Mouse (Mus musculus) liver, postnatal 0 days (tissue): ENCODE measurements around the gene Gstp1. TPM values are rescaled to one million over a fixed set of nuclear protein-coding genes. Genes with fewer than 3 reads are reported as not detected.

Experiments used
- ATAC-seq: fragments of 200-750 bp; cut with Nextera tagmentation; 2 replicates; pipeline ENCODE4 v1.8.0; 2017; ENCODE audit warnings: mild to moderate bottlenecking, moderate library complexity
- DNase-seq: peaks from one replicate; pipeline ENCODE4 v3.0.0-alpha.2; 2016
- H3K27ac ChIP-seq: fragments of 300-500 bp; sonication (generic); 2 replicates; pipeline ENCODE4 v1.5.1; 2014; ENCODE audit warnings: antibody characterized with exemption, moderate library complexity, mild to moderate bottlenecking, low read depth
- H3K27me3 ChIP-seq: fragments of 300-500 bp; sonication (generic); 2 replicates; pipeline ENCODE4 v1.6.1; 2014; ENCODE audit warnings: low read length, control low read depth, mixed read lengths; ENCODE audit not compliant: insufficient read depth
- H3K36me3 ChIP-seq: fragments of 300-500 bp; sonication (generic); replicated peaks from 2 replicates; pipeline ENCODE4 v1.6.1; 2014; ENCODE audit warnings: mild to moderate bottlenecking, control low read depth, low read length, moderate library complexity, mixed read lengths; ENCODE audit not compliant: insufficient read depth
- H3K4me1 ChIP-seq: fragments of 300-500 bp; sonication (generic); 2 replicates; pipeline ENCODE4 v1.6.1; 2014; ENCODE audit warnings: antibody characterized with exemption, mild to moderate bottlenecking, control low read depth; ENCODE audit not compliant: insufficient read depth
- H3K4me2 ChIP-seq: fragments of 300-500 bp; sonication (generic); 2 replicates; pipeline ENCODE4 v1.6.1; 2014; ENCODE audit warnings: low read depth, mild to moderate bottlenecking, low read length, moderate library complexity, mixed read lengths
- H3K4me3 ChIP-seq: fragments of 300-500 bp; sonication (generic); 2 replicates; pipeline ENCODE4 v1.5.1; 2014; ENCODE audit warnings: low read depth, low read length
- H3K9ac ChIP-seq: fragments of 300-500 bp; sonication (generic); replicated peaks from 2 replicates; pipeline ENCODE4 v1.6.1; 2014; ENCODE audit warnings: mild to moderate bottlenecking, moderate library complexity
- H3K9me3 ChIP-seq: fragments of 300-500 bp; sonication (generic); 2 replicates; pipeline ENCODE4 v1.6.1; 2016; ENCODE audit warnings: mild to moderate bottlenecking, control low read depth, low read length, mixed read lengths
- CTCF ChIP-seq: sonication (generic); IDR thresholded peaks from 2 replicates; pipeline ENCODE4 v1.5.1; 2016; ENCODE audit warnings: antibody characterized with exemption, low read depth
- EP300 ChIP-seq: IDR thresholded peaks from 2 replicates; pipeline ENCODE4 v1.6.1; 2016; ENCODE audit warnings: antibody characterized with exemption, low read depth, mild to moderate bottlenecking
- WGBS: fragments of 180-500 bp; shearing (Covaris S2); extraction: QIAGEN DNeasy Blood & Tissue Kit; methylation state at CpG from one replicate; pipeline ENCODE4 v1.1.7; 2014; ENCODE audit not compliant: insufficient replicate concordance; 5-methylcytosine and 5-hydroxymethylcytosine counted together
- polyA plus RNA-seq: library from polyadenylated mRNA; unstranded; fragments of >200 nt; fragmentation: Nextera tagmentation; extraction: Ambion mirVana; gene quantifications from 2 replicates; pipeline ENCODE4 v1.2.1, GENCODE M21; 2015

Gstp1 gene
- polyA plus RNA-seq, 1 experiment from 2014 or later, result 428 TPM

DNA sequence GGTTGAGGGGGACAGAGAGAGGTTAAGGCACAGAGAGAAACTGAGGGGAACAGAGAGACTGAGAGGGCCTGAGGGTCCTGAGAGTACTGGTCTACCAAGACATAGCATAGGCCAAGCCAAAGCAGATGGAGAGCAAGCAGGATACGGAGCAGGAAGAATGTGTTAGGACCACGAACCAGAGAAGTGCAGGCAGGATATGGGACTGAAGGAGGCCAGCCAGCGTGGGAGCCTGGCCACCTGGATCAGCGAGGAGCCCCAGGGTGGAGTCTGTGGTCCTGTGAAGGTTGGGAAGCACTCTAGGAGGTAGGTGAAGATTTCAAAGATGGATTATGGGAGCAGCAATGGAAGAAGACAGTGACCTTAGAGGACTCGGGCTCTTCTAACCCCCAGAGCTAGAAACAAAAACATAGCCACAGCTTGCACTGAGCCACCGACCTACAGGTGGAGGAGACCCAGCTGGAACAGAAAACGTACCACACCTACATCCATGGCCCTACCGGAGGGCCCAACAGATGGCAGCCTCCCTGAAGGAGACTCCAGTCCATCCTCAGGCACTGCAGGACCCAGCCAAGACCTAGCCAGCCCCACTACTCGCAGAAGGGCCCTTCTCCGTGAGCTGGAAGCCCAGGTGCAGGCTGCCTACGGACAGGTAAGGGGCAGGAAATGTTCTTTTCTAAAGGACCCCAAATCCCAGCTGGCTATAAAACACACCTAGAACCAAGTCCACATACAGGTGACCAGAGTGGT is 44.6 kb upstream of the Gstp1 start:
- no peaks in the 10 kb centered on the region for H3K9me3 ChIP-seq
- WGBS, result 73% methylated on average over 11 of the region's 11 CpGs
- no peak overlapping the region for H3K4me3 ChIP-seq
- H3K27ac ChIP-seq, result no peak overlapping the region
- H3K4me2 ChIP-seq, result no peak overlapping the region
- DNase-seq (no peak), ATAC-seq (no peak)
- H3K27me3 ChIP-seq, result 0 out of 2 replicates have a peak, but pooled peaks cover 2% of the 10 kb centered on the region
- no peaks in the 10 kb centered on the region for H3K36me3 ChIP-seq
- no peak overlapping the region for H3K9ac ChIP-seq
- H3K4me1 ChIP-seq, result peaks cover 25% of the 10 kb centered on the region
- TF ChIP-seq EP300 (no peak), CTCF (no peak)

DNA sequence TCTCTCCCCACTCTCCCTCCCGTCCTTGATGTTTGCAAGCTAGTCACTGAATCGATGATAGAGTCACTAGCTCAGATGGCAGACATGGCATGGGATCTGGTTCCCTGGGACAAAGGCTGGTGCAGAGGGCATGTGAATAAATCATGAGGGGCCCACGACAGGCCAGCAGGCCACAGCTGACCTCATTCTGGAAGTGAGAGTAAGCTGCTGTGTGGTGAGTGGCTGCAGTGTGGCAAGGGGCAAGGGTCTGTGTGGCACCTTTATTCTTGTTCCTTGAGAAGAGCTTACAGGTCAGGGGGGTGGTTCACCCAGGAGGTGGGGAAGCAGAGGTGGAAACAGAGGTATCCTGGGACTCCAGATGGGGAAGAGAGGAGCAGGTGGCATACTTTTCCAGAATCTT is 43.6 kb upstream of the Gstp1 start, which contains the start of gene Cabp2:
Cabp2 (plus strand) TSS at position 185 of the 400 bp plus-strand sequence.
- DNase-seq, result no peak
- no peak for TF ChIP-seq CTCF
- no peak for TF ChIP-seq EP300
- Histone ChIP-seq H3K27me3 (0 out of 2 replicates have a peak, but pooled peaks cover 2% of the 10 kb centered on the region), H3K9me3 (no peaks in the 10 kb centered on the region), H3K9ac (no peak within 1 kb of the TSS), H3K4me1 (peaks cover 25% of the 10 kb centered on the region), H3K27ac (no peak within 1 kb of the TSS; the same call in 1 of the 2 replicates), H3K4me2 (peak within 1 kb of the TSS; percentile 27), H3K36me3 (no peaks in the 10 kb centered on the region), H3K4me3 (no peak within 1 kb of the TSS)
- 59% methylated on average over 3 of the region's 3 CpGs for WGBS
- no peak for ATAC-seq

DNA sequence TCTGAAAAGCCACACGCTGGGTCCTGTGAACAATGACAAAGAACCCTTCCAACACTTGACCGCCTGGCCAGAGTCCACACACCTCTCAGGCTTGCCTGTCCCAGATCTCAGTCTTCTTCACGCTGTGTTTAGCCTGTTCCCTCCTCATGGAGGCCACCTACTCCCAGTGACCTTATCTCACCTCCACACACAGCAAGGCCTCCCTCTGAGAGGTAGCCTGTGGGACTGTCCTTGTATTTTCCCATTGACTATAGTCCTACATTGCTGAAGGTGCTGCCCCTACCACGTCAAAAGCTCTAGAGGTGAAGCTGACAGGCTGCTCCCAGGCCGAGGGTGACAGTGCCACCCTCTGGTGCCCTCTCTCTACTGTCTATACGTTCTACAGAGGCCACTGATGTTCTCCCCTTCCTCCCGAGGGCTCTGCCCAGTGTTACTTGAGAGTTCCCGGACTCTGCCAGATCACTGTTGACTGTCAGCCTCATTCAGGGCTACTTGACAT is 42.8 kb upstream of the Gstp1 start:
- peak overlapping the region; percentile 27 for H3K4me2 ChIP-seq
- TF ChIP-seq CTCF (peak; percentile 70), EP300 (no peak)
- no peaks in the 10 kb centered on the region for H3K36me3 ChIP-seq
- H3K4me1 ChIP-seq, result peaks cover 25% of the 10 kb centered on the region
- no peaks in the 10 kb centered on the region for H3K27me3 ChIP-seq
- no peak overlapping the region for H3K9ac ChIP-seq
- H3K4me3 ChIP-seq, result no peak overlapping the region
- ATAC-seq (peak; percentile 72), DNase-seq (peak; percentile 43)
- H3K9me3 ChIP-seq, result no peaks in the 10 kb centered on the region
- 44% methylated on average over 8 of the region's 8 CpGs for WGBS
- no peak overlapping the region; the same call in 1 of the 2 replicates for H3K27ac ChIP-seq

- Histone ChIP-seq H3K4me1 (peaks cover 25% of the 10 kb centered on the region), H3K9me3 (no peaks in the 10 kb centered on the region), H3K4me3 (no peak overlapping the region), H3K36me3 (no peaks in the 10 kb centered on the region), H3K9ac (no peak overlapping the region), H3K4me2 (no peak overlapping the region), H3K27me3 (no peaks in the 10 kb centered on the region), H3K27ac (no peak overlapping the region)
- TF ChIP-seq EP300, result no peak
- TF ChIP-seq CTCF, result no peak
- 60% methylated on average over 1 of the region's 1 CpGs for WGBS
- peak; percentile 46 for ATAC-seq
- DNase-seq, result no peak
These were observed 41.8 kb upstream of the Gstp1 start for GRCm38 (mm10) chr19:4079594-4079993.

GRCm38 (mm10) chr19:4075531-4075930 is 37.7 kb upstream of the Gstp1 start:
- Histone ChIP-seq H3K9ac (no peak overlapping the region), H3K36me3 (no peaks in the 10 kb centered on the region), H3K27me3 (no peaks in the 10 kb centered on the region), H3K9me3 (no peaks in the 10 kb centered on the region), H3K4me3 (no peak overlapping the region), H3K27ac (no peak overlapping the region), H3K4me1 (peaks cover 20% of the 10 kb centered on the region), H3K4me2 (no peak overlapping the region)
- 81% methylated on average over 1 of the region's 1 CpGs for WGBS
- no peak for TF ChIP-seq CTCF
- no peak for TF ChIP-seq EP300
- no peak for DNase-seq
- no peak for ATAC-seq

GRCm38 (mm10) chr19:4072706-4073424 is 35.1 kb upstream of the Gstp1 start:
- ATAC-seq, result no peak
- H3K9me3 ChIP-seq, result no peaks in the 10 kb centered on the region
- no peak overlapping the region for H3K4me2 ChIP-seq
- WGBS, result 76% methylated on average over 6 of the region's 6 CpGs
- DNase-seq, result no peak
- no peak overlapping the region for H3K9ac ChIP-seq
- peak overlapping the region; percentile 4; the same call in 1 of the 2 replicates for H3K27ac ChIP-seq
- H3K27me3 ChIP-seq, result no peaks in the 10 kb centered on the region
- peaks cover 5% of the 10 kb centered on the region; the same call in 1 of the 2 replicates for H3K4me1 ChIP-seq
- TF ChIP-seq EP300 (no peak), CTCF (no peak)
- no peak overlapping the region for H3K4me3 ChIP-seq
- no peaks in the 10 kb centered on the region for H3K36me3 ChIP-seq
